Mouse (Mus musculus): ENCODE measurements at regions not wholly inside any gene's neighbourhood (a gene's known extent, or its start where the extent isn't known, plus 50 kb on each side); places are given as distances from the start of the nearest gene placed in this dataset.

DNA sequence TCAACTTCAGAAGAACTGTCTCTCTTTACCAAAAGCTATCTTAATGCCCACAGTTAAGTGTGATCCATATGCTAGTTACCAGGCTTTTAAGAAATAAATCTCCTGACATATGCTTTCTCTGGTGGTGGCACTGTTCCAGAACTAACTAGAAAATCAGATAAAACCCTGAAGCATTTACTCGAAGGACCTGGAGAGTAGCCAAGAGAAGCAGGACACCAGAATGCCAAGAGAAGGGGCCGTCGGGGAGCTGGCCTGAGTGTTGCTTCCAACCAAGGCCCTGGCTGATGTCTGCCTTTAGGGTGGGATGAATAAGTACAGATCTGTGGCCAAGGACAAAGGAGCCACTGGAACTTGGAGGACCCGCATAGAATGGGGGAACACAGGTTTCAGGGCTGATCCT, 305.9 kb downstream of the Agtpbp1 start:
- TF ChIP-seq POLR2A (IDR thresholded peaks at IDR 0.05; ENCODE audit: insufficient read depth, low read depth, low read length): no peak
- no peak for TF ChIP-seq CTCF (IDR thresholded peaks at IDR 0.05; ENCODE audit: insufficient read depth, low read depth, low read length)
- no peak overlapping the region for H3K27ac ChIP-seq (ENCODE audit: insufficient read depth, low read depth, low read length)
- H3K4me1 ChIP-seq (ENCODE audit: control insufficient read depth, insufficient read depth, low read length): no peaks in the 10 kb centered on the region
- no peak overlapping the region for H3K4me3 ChIP-seq (ENCODE audit: insufficient read depth, low read depth, low read length)
- WGBS: 50% methylated on average over 4 of the region's 4 CpGs

DNA sequence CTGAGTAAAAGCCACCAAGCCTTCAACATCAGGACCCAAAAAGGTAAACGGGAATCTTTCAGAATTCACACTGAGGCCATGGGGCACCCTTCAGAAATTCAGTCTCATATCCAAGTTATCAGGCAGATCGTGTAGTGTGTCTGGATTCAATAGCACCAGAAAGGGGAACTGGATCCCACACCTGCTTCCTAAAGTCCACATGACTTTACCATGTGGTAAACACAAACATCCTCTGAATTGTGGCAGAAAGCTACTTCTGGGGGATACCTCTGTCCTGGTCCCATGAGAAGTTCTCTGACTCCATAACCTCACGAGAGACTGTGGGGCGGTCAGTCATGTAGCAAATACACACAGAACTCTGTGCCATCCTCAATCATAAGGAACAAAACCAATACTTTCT, 313.4 kb downstream of the Agtpbp1 start:
- Histone ChIP-seq H3K27ac (ENCODE audit: insufficient read depth, low read depth, low read length) (no peak overlapping the region), H3K4me3 (ENCODE audit: insufficient read depth, low read depth, low read length) (no peak overlapping the region), H3K4me1 (ENCODE audit: control insufficient read depth, insufficient read depth, low read length) (no peaks in the 10 kb centered on the region)
- TF ChIP-seq CTCF (IDR thresholded peaks at IDR 0.05; ENCODE audit: insufficient read depth, low read depth, low read length) (no peak), POLR2A (IDR thresholded peaks at IDR 0.05; ENCODE audit: insufficient read depth, low read depth, low read length) (no peak)
- 92% methylated on average over 4 of the region's 4 CpGs for WGBS

- H3K4me1 ChIP-seq (ENCODE audit: control insufficient read depth, insufficient read depth, low read length): no peaks in the 10 kb centered on the region
- no peak overlapping the region for H3K27ac ChIP-seq (ENCODE audit: insufficient read depth, low read depth, low read length)
- TF ChIP-seq CTCF (IDR thresholded peaks at IDR 0.05; ENCODE audit: insufficient read depth, low read depth, low read length): no peak
- no peak for TF ChIP-seq POLR2A (IDR thresholded peaks at IDR 0.05; ENCODE audit: insufficient read depth, low read depth, low read length)
- WGBS: 89% methylated on average over 4 of the region's 4 CpGs
- H3K4me3 ChIP-seq (ENCODE audit: insufficient read depth, low read depth, low read length): no peak overlapping the region
Measured at GRCm38 (mm10) chr13:59266854-59267253, 318.2 kb downstream of the Agtpbp1 start.

GRCm38 (mm10) chr13:59264126-59264525, 320.9 kb downstream of the Agtpbp1 start:
- no peak overlapping the region for H3K4me3 ChIP-seq (ENCODE audit: insufficient read depth, low read depth, low read length)
- H3K27ac ChIP-seq (ENCODE audit: insufficient read depth, low read depth, low read length): no peak overlapping the region
- no peaks in the 10 kb centered on the region for H3K4me1 ChIP-seq (ENCODE audit: control insufficient read depth, insufficient read depth, low read length)
- WGBS: 72% methylated on average over 11 of the region's 11 CpGs
- TF ChIP-seq CTCF (IDR thresholded peaks at IDR 0.05; ENCODE audit: insufficient read depth, low read depth, low read length) (no peak), POLR2A (IDR thresholded peaks at IDR 0.05; ENCODE audit: insufficient read depth, low read depth, low read length) (no peak)

DNA sequence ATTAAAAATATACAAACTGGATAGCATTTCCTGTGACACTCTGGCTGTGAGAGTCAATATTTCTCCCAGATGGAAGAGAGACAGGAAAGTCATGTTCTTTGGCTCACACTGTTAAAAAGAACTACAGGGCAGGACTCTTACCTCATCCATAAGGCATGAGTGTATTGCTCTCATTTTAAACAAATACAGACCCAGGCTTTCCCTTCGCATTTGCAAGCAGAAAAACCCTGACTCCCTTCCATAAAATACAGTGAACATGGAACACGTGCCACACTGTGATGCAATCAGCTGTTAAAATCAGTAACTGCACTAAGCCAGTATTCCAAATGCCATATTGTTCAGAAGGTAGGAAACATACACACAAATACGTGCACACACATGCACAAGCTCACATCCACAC, 323.1 kb downstream of the Agtpbp1 start:
- Histone ChIP-seq H3K4me3 (ENCODE audit: insufficient read depth, low read depth, low read length) (no peak overlapping the region), H3K27ac (ENCODE audit: insufficient read depth, low read depth, low read length) (no peak overlapping the region), H3K4me1 (ENCODE audit: control insufficient read depth, insufficient read depth, low read length) (no peaks in the 10 kb centered on the region)
- 82% methylated on average over 3 of the region's 3 CpGs for WGBS
- TF ChIP-seq POLR2A (IDR thresholded peaks at IDR 0.05; ENCODE audit: insufficient read depth, low read depth, low read length) (no peak), CTCF (IDR thresholded peaks at IDR 0.05; ENCODE audit: insufficient read depth, low read depth, low read length) (no peak)

DNA sequence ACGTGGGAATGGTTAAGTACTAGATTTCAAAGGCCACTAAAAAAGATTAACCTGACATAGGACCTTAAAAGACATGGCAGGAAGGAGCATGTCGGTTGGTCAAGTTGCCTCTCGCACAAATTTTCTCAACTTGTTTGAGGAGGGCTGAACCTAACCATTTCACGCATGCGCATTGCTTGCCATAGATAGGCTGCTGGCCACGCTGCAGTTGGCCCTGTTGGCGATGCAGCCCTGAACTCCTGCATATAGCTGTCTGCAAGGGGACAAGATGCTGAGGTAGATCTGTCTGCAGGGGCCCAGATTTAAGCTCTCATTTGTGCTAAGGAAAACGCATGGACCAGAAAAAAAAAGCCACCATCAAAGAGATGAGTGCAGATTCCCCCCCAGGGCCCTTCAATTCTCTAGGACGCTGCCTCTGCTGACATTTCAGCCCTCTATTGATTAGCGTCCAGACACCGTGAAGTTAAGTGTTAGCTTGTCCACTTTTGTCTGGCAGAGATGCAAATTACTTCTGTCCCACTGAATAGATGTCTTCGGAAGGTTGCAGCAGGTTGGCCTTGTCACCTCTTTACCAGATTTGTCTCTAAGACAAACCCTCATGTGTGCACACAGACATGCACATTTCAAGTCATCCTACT, 329.1 kb downstream of the Agtpbp1 start:
- H3K4me1 ChIP-seq (ENCODE audit: control insufficient read depth, insufficient read depth, low read length): peaks cover 15% of the 10 kb centered on the region
- TF ChIP-seq CTCF (IDR thresholded peaks at IDR 0.05; ENCODE audit: insufficient read depth, low read depth, low read length) (no peak), POLR2A (IDR thresholded peaks at IDR 0.05; ENCODE audit: insufficient read depth, low read depth, low read length) (no peak)
- no peak overlapping the region for H3K4me3 ChIP-seq (ENCODE audit: insufficient read depth, low read depth, low read length)
- H3K27ac ChIP-seq (ENCODE audit: insufficient read depth, low read depth, low read length): no peak overlapping the region
- 91% methylated on average over 12 of the region's 12 CpGs for WGBS

DNA sequence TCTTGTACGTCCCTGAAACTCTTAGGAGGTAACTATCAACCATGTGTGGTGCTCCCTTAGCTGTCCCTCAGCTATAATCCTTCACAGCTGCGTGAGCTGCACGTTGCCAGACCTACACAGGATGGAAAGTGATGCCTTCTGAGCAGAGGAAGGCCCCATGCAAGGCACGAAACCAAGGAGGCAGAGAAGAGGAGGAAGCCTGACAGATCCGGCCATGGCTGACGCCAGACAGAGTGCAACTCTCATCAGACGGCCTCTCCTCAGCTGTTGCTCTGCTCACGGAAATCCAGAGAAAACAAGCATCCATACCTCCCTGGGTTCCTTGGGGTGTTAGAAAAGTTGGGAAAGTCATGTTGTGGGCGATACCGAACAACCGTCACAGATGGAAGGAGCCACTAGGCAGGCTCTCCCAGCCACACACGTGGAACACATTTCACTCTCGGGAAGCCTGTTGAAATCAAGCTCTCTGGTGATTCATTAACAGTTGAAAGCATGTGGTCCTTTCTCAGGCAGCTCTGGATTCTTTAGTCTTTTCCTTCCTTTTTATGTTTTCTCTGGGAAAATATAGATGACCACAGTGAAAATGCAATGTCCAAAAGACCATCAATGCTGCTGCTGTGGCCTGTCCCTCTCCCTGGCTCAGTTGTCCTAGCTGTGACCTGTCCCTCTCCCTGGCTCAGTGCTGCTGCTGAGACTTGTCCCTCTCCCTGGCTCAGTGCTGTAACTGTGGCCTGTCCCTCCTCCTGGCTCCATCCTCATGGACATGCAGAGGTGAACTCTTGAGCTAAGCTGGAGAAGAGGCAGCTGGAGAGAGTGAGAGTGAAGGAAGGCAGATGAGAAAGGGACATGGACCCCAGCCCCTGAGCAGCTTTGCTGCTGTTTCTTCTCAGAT, 331.1 kb downstream of the Agtpbp1 start:
- WGBS: 81% methylated on average over 13 of the region's 13 CpGs

GRCm38 (mm10) chr13:59251252-59252006, 333.6 kb downstream of the Agtpbp1 start:
- H3K4me1 ChIP-seq (ENCODE audit: control insufficient read depth, insufficient read depth, low read length): peaks cover 15% of the 10 kb centered on the region
- TF ChIP-seq CTCF (IDR thresholded peaks at IDR 0.05; ENCODE audit: insufficient read depth, low read depth, low read length): no peak
- TF ChIP-seq POLR2A (IDR thresholded peaks at IDR 0.05; ENCODE audit: insufficient read depth, low read depth, low read length): no peak
- no peak overlapping the region for H3K4me3 ChIP-seq (ENCODE audit: insufficient read depth, low read depth, low read length)
- WGBS: 43% methylated on average over 12 of the region's 12 CpGs
- peak overlapping the region; percentile 93 for H3K27ac ChIP-seq (ENCODE audit: insufficient read depth, low read depth, low read length)

More for the DNA sequence above, 331.1 kb downstream of the Agtpbp1 start:
- Histone ChIP-seq H3K27ac (ENCODE audit: insufficient read depth, low read depth, low read length) (no peak overlapping the region), H3K4me3 (ENCODE audit: insufficient read depth, low read depth, low read length) (no peak overlapping the region), H3K4me1 (ENCODE audit: control insufficient read depth, insufficient read depth, low read length) (peaks cover 15% of the 10 kb centered on the region)
- TF ChIP-seq CTCF (IDR thresholded peaks at IDR 0.05; ENCODE audit: insufficient read depth, low read depth, low read length): no peak
- no peak for TF ChIP-seq POLR2A (IDR thresholded peaks at IDR 0.05; ENCODE audit: insufficient read depth, low read depth, low read length)

All from olfactory bulb, adult 2 months (tissue).